Mouse (Mus musculus): ENCODE results near the gene Nutf2-ps1. TPM values are rescaled to one million over a fixed set of nuclear protein-coding genes. Genes with fewer than 3 reads are reported as not detected.

Nutf2-ps1 gene
- polyA plus RNA-seq (2015; fragmentation: Illumina TruSeq; extraction: RNeasy Lipid Tissue Mini Kit (QIAGEN cat#74804); ENCODE audit: low read depth, low replicate concordance), result 7.0 TPM

GRCm38 (mm10) chr19:53588968-53589367 lies at the start of gene Nutf2-ps1:
TSS of gene Nutf2-ps1 (minus strand) at chr19:53589068.

GRCm38 (mm10) chr19:53599757-53600539 lies 11.1 kb upstream of the Nutf2-ps1 start, which contains the start of gene Smc3:
TSS of gene Smc3 (plus strand) at chr19:53600398.

Other genes with a start within 250 kb of the Nutf2-ps1 start
- not detected for gene Gm10197, start 217.3 kb downstream of the Nutf2-ps1 start, polyA plus RNA-seq (2015; fragmentation: Illumina TruSeq; extraction: RNeasy Lipid Tissue Mini Kit (QIAGEN cat#74804); ENCODE audit: low read depth, low replicate concordance)
- gene Smndc1, start 198.5 kb downstream of the Nutf2-ps1 start, polyA plus RNA-seq (2015; fragmentation: Illumina TruSeq; extraction: RNeasy Lipid Tissue Mini Kit (QIAGEN cat#74804); ENCODE audit: low read depth, low replicate concordance), result 41.1 TPM
- 12.0 TPM for gene Dusp5, start 60.0 kb downstream of the Nutf2-ps1 start, polyA plus RNA-seq (2015; fragmentation: Illumina TruSeq; extraction: RNeasy Lipid Tissue Mini Kit (QIAGEN cat#74804); ENCODE audit: low read depth, low replicate concordance)
- gene Smc3, start 11.3 kb upstream of the Nutf2-ps1 start, polyA plus RNA-seq (2015; fragmentation: Illumina TruSeq; extraction: RNeasy Lipid Tissue Mini Kit (QIAGEN cat#74804); ENCODE audit: low read depth, low replicate concordance), result 25.1 TPM
- gene Rbm20, start 88.2 kb upstream of the Nutf2-ps1 start, polyA plus RNA-seq (2015; fragmentation: Illumina TruSeq; extraction: RNeasy Lipid Tissue Mini Kit (QIAGEN cat#74804); ENCODE audit: low read depth, low replicate concordance), result 1.6 TPM